Mouse (Mus musculus) R1 (cell line): ENCODE measurements around the gene Olfr785.
A peak's percentile ranks its signal among the peaks of the same experiment; 100 is the strongest.
"Not testable (repeated sequence)": the region's sequence is repeated elsewhere in the genome, so short reads cannot be mapped to it uniquely, and the experiment has no call there.

Experiments
- DNase-seq: peaks from one replicate; pipeline ENCODE4 v3.0.0-alpha.2; 2018; ENCODE audit warnings: low read depth, low spot score

Olfr785 gene

GRCm38 (mm10) chr10:129405126-129405525 is at the start of gene Olfr785:
TSS of gene Olfr785 (plus strand) at chr10:129405426.
- DNase-seq: no peak

DNA sequence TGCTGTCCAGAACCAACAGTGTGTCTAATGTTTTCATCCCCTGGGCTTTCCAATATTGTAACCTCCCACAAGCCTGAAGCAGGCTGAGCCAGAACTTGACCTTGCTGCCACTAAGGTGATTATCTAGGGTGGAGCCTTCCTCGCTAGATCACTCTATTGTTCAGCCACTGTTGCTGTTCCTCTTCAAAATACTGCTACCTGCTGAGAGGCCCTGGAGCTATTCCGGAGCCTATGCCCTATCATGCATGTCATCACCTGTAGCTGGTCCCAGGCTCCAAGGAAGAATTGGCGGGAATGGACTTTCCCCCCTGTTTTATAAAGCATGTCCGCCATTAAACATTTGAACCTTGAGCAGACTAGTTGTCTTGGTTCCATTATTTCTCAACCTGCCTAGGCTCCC is 48.7 kb upstream of the Olfr785 start:
- DNase-seq: peak; percentile 63

GRCm38 (mm10) chr10:129357307-129357706 is 47.9 kb upstream of the Olfr785 start:
- DNase-seq: no peak

GRCm38 (mm10) chr10:129374051-129374450 is 31.2 kb upstream of the Olfr785 start:
- DNase-seq: not testable (repeated sequence)

- DNase-seq: no peak
Measured at GRCm38 (mm10) chr10:129383783-129384182, 21.4 kb upstream of the Olfr785 start, which contains the start of gene Olfr784. TSS of gene Olfr784 (plus strand) at chr10:129384083.

DNA sequence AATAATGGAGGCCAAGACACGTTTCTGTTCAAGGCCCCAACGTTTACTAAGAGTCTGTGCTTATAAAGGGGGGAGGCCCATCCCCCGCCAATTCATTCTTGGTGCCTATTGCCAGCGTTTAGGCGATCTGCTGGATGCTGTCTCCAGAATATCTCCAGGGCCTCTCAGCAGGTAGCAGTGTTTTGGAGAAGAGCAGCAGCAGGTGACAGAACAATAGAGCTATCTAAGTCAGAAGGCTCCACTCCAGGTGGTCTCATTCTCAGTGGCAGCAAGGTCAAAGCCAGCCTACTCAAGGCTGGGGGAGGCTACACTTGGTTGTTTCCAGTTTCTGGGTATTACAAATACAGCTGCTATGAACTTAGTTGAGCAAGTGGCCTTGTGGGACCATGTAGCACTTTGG is 4.3 kb upstream of the Olfr785 start:
- peak; percentile 40 for DNase-seq

- DNase-seq: no peak
Measured at GRCm38 (mm10) chr10:129427006-129427405, 21.8 kb downstream of the Olfr785 start, which contains the start of gene Olfr786. TSS of gene Olfr786 (plus strand) at chr10:129427306.
